Mouse (Mus musculus): ENCODE data around the gene Car11. TPM values are rescaled to one million over a fixed set of nuclear protein-coding genes. Genes with fewer than 3 reads are reported as not detected.

Car11 gene
- polyA plus RNA-seq, 1 experiment from 2014 or later: 8.8 TPM

DNA sequence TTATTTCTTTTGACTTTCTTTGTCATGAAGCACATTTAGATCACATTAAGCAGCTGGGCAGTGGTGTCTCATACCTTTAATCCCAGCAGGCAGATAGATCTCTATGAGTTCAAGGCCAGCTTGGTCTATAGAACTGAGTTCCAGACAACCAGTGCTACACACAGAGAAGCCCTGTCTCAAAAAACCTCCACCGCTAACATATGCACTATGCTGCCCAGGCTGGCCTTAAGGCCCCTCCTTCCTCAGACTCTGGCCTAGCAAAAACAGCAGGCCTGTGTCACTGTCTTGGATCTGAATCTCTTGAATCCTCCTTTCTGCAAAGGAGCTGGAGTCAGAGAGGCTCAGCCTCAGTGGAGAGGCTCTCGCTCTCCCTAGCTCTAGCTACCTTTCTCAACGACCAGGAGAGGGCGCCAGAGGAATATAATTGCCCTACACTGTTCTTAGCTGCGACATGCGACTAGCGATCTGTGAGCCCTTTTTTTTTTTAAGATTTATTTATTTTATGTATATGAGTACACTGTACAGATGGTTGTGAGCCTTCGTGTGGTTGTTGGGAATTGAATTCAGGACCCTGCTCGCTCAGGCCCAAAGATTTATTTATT lies 39.6 kb downstream of the Car11 start:
- Histone ChIP-seq H3K9me3 (ENCODE audit: control insufficient read depth, low read length) (no peaks in the 10 kb centered on the region), H3K4me2 (replicated peaks; ENCODE audit: low read depth, low read length) (no peak overlapping the region), H3K4me1 (replicated peaks; ENCODE audit: control insufficient read depth, insufficient read depth, low read length) (no peaks in the 10 kb centered on the region), H3K9ac (ENCODE audit: low read depth, low read length) (no peak overlapping the region), H3K27me3 (ENCODE audit: control insufficient read depth, insufficient read depth, low read length) (no peaks in the 10 kb centered on the region; the same call in 1 of the 2 replicates), H3K36me3 (ENCODE audit: control insufficient read depth, insufficient read depth, low read length) (no peaks in the 10 kb centered on the region), H3K27ac (ENCODE audit: low read depth, low read length) (no peak overlapping the region), H3K4me3 (ENCODE audit: low read depth, low read length) (no peak overlapping the region)
- ATAC-seq (ENCODE audit: low FRiP score) (0 out of 2 replicates have a peak, but pooled peaks have one; percentile 69), DNase-seq (ENCODE audit: low spot score) (peak; percentile 89)
- 8% methylated on average over 9 of the region's 9 CpGs for WGBS

- Histone ChIP-seq H3K9ac (ENCODE audit: low read depth, low read length) (no peak overlapping the region), H3K27ac (ENCODE audit: low read depth, low read length) (no peak overlapping the region), H3K27me3 (ENCODE audit: control insufficient read depth, insufficient read depth, low read length) (no peaks in the 10 kb centered on the region; the same call in 1 of the 2 replicates), H3K36me3 (ENCODE audit: control insufficient read depth, insufficient read depth, low read length) (no peaks in the 10 kb centered on the region), H3K9me3 (ENCODE audit: control insufficient read depth, low read length) (no peaks in the 10 kb centered on the region), H3K4me2 (replicated peaks; ENCODE audit: low read depth, low read length) (no peak overlapping the region), H3K4me1 (replicated peaks; ENCODE audit: control insufficient read depth, insufficient read depth, low read length) (no peaks in the 10 kb centered on the region), H3K4me3 (ENCODE audit: low read depth, low read length) (no peak overlapping the region)
- DNase-seq (ENCODE audit: low spot score) (no peak), ATAC-seq (ENCODE audit: low FRiP score) (no peak)
- WGBS: 65% methylated on average over 10 of the region's 10 CpGs
Measured at GRCm38 (mm10) chr7:45739820-45740219, 40.2 kb downstream of the Car11 start.

- no peak overlapping the region for H3K9ac ChIP-seq (ENCODE audit: low read depth, low read length)
- no peak overlapping the region for H3K4me2 ChIP-seq (replicated peaks; ENCODE audit: low read depth, low read length)
- H3K36me3 ChIP-seq (ENCODE audit: control insufficient read depth, insufficient read depth, low read length): no peaks in the 10 kb centered on the region
- no peak for ATAC-seq (ENCODE audit: low FRiP score)
- no peaks in the 10 kb centered on the region for H3K9me3 ChIP-seq (ENCODE audit: control insufficient read depth, low read length)
- no peaks in the 10 kb centered on the region for H3K4me1 ChIP-seq (replicated peaks; ENCODE audit: control insufficient read depth, insufficient read depth, low read length)
- H3K4me3 ChIP-seq (ENCODE audit: low read depth, low read length): no peak overlapping the region
- H3K27me3 ChIP-seq (ENCODE audit: control insufficient read depth, insufficient read depth, low read length): no peaks in the 10 kb centered on the region; the same call in 1 of the 2 replicates
- 88% methylated on average over 12 of the region's 12 CpGs for WGBS
- DNase-seq (ENCODE audit: low spot score): no peak
- no peak overlapping the region for H3K27ac ChIP-seq (ENCODE audit: low read depth, low read length)
Measured at GRCm38 (mm10) chr7:45741308-45741707, 41.7 kb downstream of the Car11 start.

- ATAC-seq (ENCODE audit: low FRiP score) (no peak), DNase-seq (ENCODE audit: low spot score) (no peak)
- no peak overlapping the region for H3K4me3 ChIP-seq (ENCODE audit: low read depth, low read length)
- H3K9ac ChIP-seq (ENCODE audit: low read depth, low read length): no peak overlapping the region
- WGBS: 32% methylated on average over 11 of the region's 11 CpGs
- no peak overlapping the region for H3K27ac ChIP-seq (ENCODE audit: low read depth, low read length)
- no peak overlapping the region for H3K4me2 ChIP-seq (replicated peaks; ENCODE audit: low read depth, low read length)
- H3K27me3 ChIP-seq (ENCODE audit: control insufficient read depth, insufficient read depth, low read length): no peaks in the 10 kb centered on the region; the same call in 1 of the 2 replicates
- H3K9me3 ChIP-seq (ENCODE audit: control insufficient read depth, low read length): no peaks in the 10 kb centered on the region
- no peaks in the 10 kb centered on the region for H3K4me1 ChIP-seq (replicated peaks; ENCODE audit: control insufficient read depth, insufficient read depth, low read length)
- H3K36me3 ChIP-seq (ENCODE audit: control insufficient read depth, insufficient read depth, low read length): no peaks in the 10 kb centered on the region
Measured at GRCm38 (mm10) chr7:45741777-45742176, 42.1 kb downstream of the Car11 start.

DNA sequence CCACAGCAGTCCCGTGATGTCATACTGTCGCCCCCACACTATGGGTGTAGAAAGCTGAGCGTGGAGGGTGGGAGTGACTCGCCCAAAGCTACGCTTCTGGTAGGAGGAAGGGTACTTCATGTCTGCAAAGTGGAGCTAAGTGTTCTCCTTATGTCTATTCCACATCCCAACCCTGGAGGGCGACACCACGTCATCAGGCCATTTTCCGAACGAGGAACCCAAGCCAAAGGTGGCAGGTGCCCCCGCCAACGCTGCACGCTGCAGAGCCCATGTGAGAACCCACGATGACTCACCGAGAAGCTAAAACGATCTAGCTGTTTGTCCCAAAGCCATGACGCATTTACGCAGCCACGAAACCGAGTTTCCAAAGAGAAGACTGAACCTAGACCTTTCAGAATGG lies 42.7 kb downstream of the Car11 start:
- no peak overlapping the region for H3K4me2 ChIP-seq (replicated peaks; ENCODE audit: low read depth, low read length)
- H3K4me1 ChIP-seq (replicated peaks; ENCODE audit: control insufficient read depth, insufficient read depth, low read length): no peaks in the 10 kb centered on the region
- H3K4me3 ChIP-seq (ENCODE audit: low read depth, low read length): no peak overlapping the region
- H3K27ac ChIP-seq (ENCODE audit: low read depth, low read length): no peak overlapping the region
- H3K36me3 ChIP-seq (ENCODE audit: control insufficient read depth, insufficient read depth, low read length): no peaks in the 10 kb centered on the region
- no peak for ATAC-seq (ENCODE audit: low FRiP score)
- no peaks in the 10 kb centered on the region for H3K9me3 ChIP-seq (ENCODE audit: control insufficient read depth, low read length)
- 41% methylated on average over 19 of the region's 19 CpGs for WGBS
- DNase-seq (ENCODE audit: low spot score): no peak
- H3K27me3 ChIP-seq (ENCODE audit: control insufficient read depth, insufficient read depth, low read length): no peaks in the 10 kb centered on the region; the same call in 1 of the 2 replicates
- no peak overlapping the region for H3K9ac ChIP-seq (ENCODE audit: low read depth, low read length)

- Histone ChIP-seq H3K27ac (ENCODE audit: low read depth, low read length) (no peak overlapping the region), H3K9me3 (ENCODE audit: control insufficient read depth, low read length) (no peaks in the 10 kb centered on the region), H3K4me1 (replicated peaks; ENCODE audit: control insufficient read depth, insufficient read depth, low read length) (no peaks in the 10 kb centered on the region), H3K9ac (ENCODE audit: low read depth, low read length) (no peak overlapping the region), H3K4me3 (ENCODE audit: low read depth, low read length) (no peak overlapping the region), H3K4me2 (replicated peaks; ENCODE audit: low read depth, low read length) (no peak overlapping the region), H3K36me3 (ENCODE audit: control insufficient read depth, insufficient read depth, low read length) (no peaks in the 10 kb centered on the region), H3K27me3 (ENCODE audit: control insufficient read depth, insufficient read depth, low read length) (no peaks in the 10 kb centered on the region; the same call in 1 of the 2 replicates)
- DNase-seq (ENCODE audit: low spot score): peak; percentile 72
- no peak for ATAC-seq (ENCODE audit: low FRiP score)
- 54% methylated on average over 2 of the region's 2 CpGs for WGBS
Measured at GRCm38 (mm10) chr7:45744387-45744786, 44.7 kb downstream of the Car11 start.

- WGBS: 67% methylated on average over 6 of the region's 6 CpGs
- Histone ChIP-seq H3K4me2 (replicated peaks; ENCODE audit: low read depth, low read length) (no peak overlapping the region), H3K27ac (ENCODE audit: low read depth, low read length) (no peak overlapping the region), H3K4me1 (replicated peaks; ENCODE audit: control insufficient read depth, insufficient read depth, low read length) (no peaks in the 10 kb centered on the region), H3K27me3 (ENCODE audit: control insufficient read depth, insufficient read depth, low read length) (no peaks in the 10 kb centered on the region; the same call in 1 of the 2 replicates), H3K36me3 (ENCODE audit: control insufficient read depth, insufficient read depth, low read length) (no peaks in the 10 kb centered on the region), H3K4me3 (ENCODE audit: low read depth, low read length) (no peak overlapping the region), H3K9ac (ENCODE audit: low read depth, low read length) (no peak overlapping the region), H3K9me3 (ENCODE audit: control insufficient read depth, low read length) (no peaks in the 10 kb centered on the region)
- DNase-seq (ENCODE audit: low spot score) (peak; percentile 33), ATAC-seq (ENCODE audit: low FRiP score) (no peak)
Measured at GRCm38 (mm10) chr7:45746518-45746917, 46.9 kb downstream of the Car11 start.

GRCm38 (mm10) chr7:45747450-45747849 lies 47.8 kb downstream of the Car11 start:
- WGBS: 90% methylated on average over 5 of the region's 5 CpGs
- no peak overlapping the region for H3K4me2 ChIP-seq (replicated peaks; ENCODE audit: low read depth, low read length)
- H3K27ac ChIP-seq (ENCODE audit: low read depth, low read length): no peak overlapping the region
- no peaks in the 10 kb centered on the region for H3K36me3 ChIP-seq (ENCODE audit: control insufficient read depth, insufficient read depth, low read length)
- ATAC-seq (ENCODE audit: low FRiP score) (no peak), DNase-seq (ENCODE audit: low spot score) (no peak)
- no peak overlapping the region for H3K4me3 ChIP-seq (ENCODE audit: low read depth, low read length)
- H3K27me3 ChIP-seq (ENCODE audit: control insufficient read depth, insufficient read depth, low read length): no peaks in the 10 kb centered on the region; the same call in 1 of the 2 replicates
- H3K9me3 ChIP-seq (ENCODE audit: control insufficient read depth, low read length): no peaks in the 10 kb centered on the region
- no peaks in the 10 kb centered on the region for H3K4me1 ChIP-seq (replicated peaks; ENCODE audit: control insufficient read depth, insufficient read depth, low read length)
- H3K9ac ChIP-seq (ENCODE audit: low read depth, low read length): no peak overlapping the region

GRCm38 (mm10) chr7:45748110-45748509 lies 48.5 kb downstream of the Car11 start:
- Histone ChIP-seq H3K9me3 (ENCODE audit: control insufficient read depth, low read length) (no peaks in the 10 kb centered on the region), H3K4me1 (replicated peaks; ENCODE audit: control insufficient read depth, insufficient read depth, low read length) (no peaks in the 10 kb centered on the region), H3K9ac (ENCODE audit: low read depth, low read length) (no peak overlapping the region), H3K27ac (ENCODE audit: low read depth, low read length) (no peak overlapping the region), H3K27me3 (ENCODE audit: control insufficient read depth, insufficient read depth, low read length) (no peaks in the 10 kb centered on the region), H3K4me2 (replicated peaks; ENCODE audit: low read depth, low read length) (no peak overlapping the region), H3K4me3 (ENCODE audit: low read depth, low read length) (no peak overlapping the region), H3K36me3 (ENCODE audit: control insufficient read depth, insufficient read depth, low read length) (no peaks in the 10 kb centered on the region)
- ATAC-seq (ENCODE audit: low FRiP score) (no peak), DNase-seq (ENCODE audit: low spot score) (no peak)
- 85% methylated on average over 7 of the region's 7 CpGs for WGBS

Data from hindbrain, embryonic 11.5 days (tissue).